Mouse (Mus musculus) liver, embryonic 11.5 days (tissue): ENCODE measurements around the gene Rai1. TPM values are rescaled to one million over a fixed set of nuclear protein-coding genes. Genes with fewer than 3 reads are reported as not detected.

Experiments
- ATAC-seq: fragments of 200-750 bp; cut with Nextera tagmentation; replicated peaks from 2 replicates; pipeline ENCODE4 v1.8.0; 2017; ENCODE audit warnings: moderate number of reproducible peaks, mild to moderate bottlenecking, moderate TSS enrichment, moderate library complexity; ENCODE audit not compliant: low FRiP score
- DNase-seq: peaks from one replicate; pipeline ENCODE4 v3.0.0-alpha.2; 2017; ENCODE audit warnings: low spot score
- H3K27ac ChIP-seq: fragments of 300-500 bp; sonication (generic); 2 replicates; pipeline ENCODE4 v1.5.1; 2014; ENCODE audit warnings: mild to moderate bottlenecking, low read depth, low read length, control low read depth
- H3K27me3 ChIP-seq: fragments of 300-500 bp; sonication (generic); replicated peaks from 2 replicates; pipeline ENCODE4 v1.6.1; 2014; ENCODE audit warnings: low read length, mixed read lengths; ENCODE audit not compliant: control insufficient read depth, insufficient read depth
- H3K36me3 ChIP-seq: fragments of 300-500 bp; sonication (generic); 2 replicates; pipeline ENCODE4 v1.6.1; 2014; ENCODE audit warnings: mild to moderate bottlenecking, low read length, moderate library complexity, mixed read lengths; ENCODE audit not compliant: control insufficient read depth, insufficient read depth
- H3K4me1 ChIP-seq: fragments of 300-500 bp; sonication (generic); replicated peaks from 2 replicates; pipeline ENCODE4 v1.6.1; 2014; ENCODE audit warnings: low read length, mixed read lengths; ENCODE audit not compliant: control insufficient read depth, insufficient read depth
- H3K4me2 ChIP-seq: fragments of 300-500 bp; sonication (generic); 2 replicates; pipeline ENCODE4 v1.6.1; 2014; ENCODE audit warnings: mild to moderate bottlenecking, control low read depth, moderate library complexity
- H3K4me3 ChIP-seq: fragments of 300-500 bp; sonication (generic); 2 replicates; pipeline ENCODE4 v1.5.1; 2014; ENCODE audit warnings: low read depth, low read length, control low read depth
- H3K9ac ChIP-seq: fragments of 300-500 bp; sonication (generic); 2 replicates; pipeline ENCODE4 v1.6.1; 2014; ENCODE audit warnings: low read depth, low read length, control low read depth
- H3K9me3 ChIP-seq: fragments of 300-500 bp; sonication (generic); 2 replicates; pipeline ENCODE4 v1.6.1; 2016; ENCODE audit warnings: low read length, inconsistent platforms, mixed read lengths; ENCODE audit not compliant: control insufficient read depth
- WGBS: fragments of 180-500 bp; shearing (Covaris S2); extraction: QIAGEN DNeasy Blood & Tissue Kit; methylation state at CpG from one replicate; pipeline ENCODE4 v1.1.7; 2014; 5-methylcytosine and 5-hydroxymethylcytosine counted together
- polyA plus RNA-seq: library from polyadenylated mRNA; unstranded; fragments of >200 nt; fragmentation: Nextera tagmentation; extraction: Ambion mirVana; gene quantifications from 2 replicates; pipeline ENCODE4 v1.2.1, GENCODE M21; 2014

Gene Rai1
- 18.6 and 24.2 TPM in 2 replicates for polyA plus RNA-seq

GRCm38 (mm10) chr11:60104810-60105592 is at the start of gene Rai1:
TSS of gene Rai1 (plus strand) at chr11:60105013.
- DNase-seq (peak; percentile 91), ATAC-seq (peak; percentile 79)
- WGBS: under 1% methylated on average over 101 of the region's 105 CpGs
- Histone ChIP-seq H3K4me2 (peak within 1 kb of the TSS; percentile 89), H3K4me1 (peaks cover 48% of the 10 kb centered on the region), H3K9ac (peak within 1 kb of the TSS; percentile 96), H3K4me3 (peak within 1 kb of the TSS; percentile 88), H3K9me3 (no peaks in the 10 kb centered on the region), H3K27ac (peak within 1 kb of the TSS; percentile 97), H3K27me3 (no peaks in the 10 kb centered on the region), H3K36me3 (no peaks in the 10 kb centered on the region)

GRCm38 (mm10) chr11:60056520-60056919 is 48.3 kb upstream of the Rai1 start:
- Histone ChIP-seq H3K27me3 (no peaks in the 10 kb centered on the region; the same call in 1 of the 2 replicates), H3K4me1 (peaks cover 5% of the 10 kb centered on the region), H3K36me3 (no peaks in the 10 kb centered on the region), H3K27ac (no peak overlapping the region), H3K9me3 (no peaks in the 10 kb centered on the region), H3K4me2 (no peak overlapping the region), H3K9ac (no peak overlapping the region), H3K4me3 (no peak overlapping the region)
- DNase-seq: no peak
- 0 out of 2 replicates have a peak, but pooled peaks have one; percentile 51 for ATAC-seq
- 53% methylated on average over 6 of the region's 6 CpGs for WGBS

DNA sequence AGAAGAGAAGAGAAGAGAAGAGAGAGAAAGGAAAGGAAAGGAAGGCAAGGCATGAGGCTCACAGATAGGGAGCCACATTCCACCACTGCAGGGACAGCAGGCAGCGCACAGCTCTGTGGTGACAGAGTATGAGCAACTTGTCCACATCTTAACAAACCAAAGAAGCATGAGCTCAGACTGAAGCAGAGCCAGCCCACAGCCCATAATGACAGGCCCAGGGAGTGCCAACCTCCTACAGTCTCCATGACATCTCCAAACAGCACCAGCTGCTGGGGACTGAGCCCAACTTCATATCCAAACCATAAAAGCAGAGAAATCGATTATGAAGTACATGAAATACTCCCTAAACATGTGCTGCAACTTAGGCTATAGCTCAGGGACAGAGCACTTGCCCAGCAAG is 46.8 kb upstream of the Rai1 start:
- Histone ChIP-seq H3K4me3 (no peak overlapping the region), H3K27me3 (no peaks in the 10 kb centered on the region; the same call in 1 of the 2 replicates), H3K27ac (no peak overlapping the region), H3K4me2 (no peak overlapping the region), H3K9me3 (no peaks in the 10 kb centered on the region), H3K9ac (no peak overlapping the region), H3K4me1 (peaks cover 5% of the 10 kb centered on the region), H3K36me3 (no peaks in the 10 kb centered on the region)
- DNase-seq (no peak), ATAC-seq (no peak)
- WGBS: 72% methylated on average over 2 of the region's 2 CpGs

- WGBS: 68% methylated on average over 10 of the region's 10 CpGs
Measured at GRCm38 (mm10) chr11:60058441-60058840, 46.4 kb upstream of the Rai1 start.

GRCm38 (mm10) chr11:60060026-60060425 is 44.8 kb upstream of the Rai1 start:
- H3K27ac ChIP-seq: no peak overlapping the region
- DNase-seq: no peak
- H3K4me3 ChIP-seq: no peak overlapping the region
- no peaks in the 10 kb centered on the region for H3K27me3 ChIP-seq
- H3K4me1 ChIP-seq: peaks cover 5% of the 10 kb centered on the region
- no peak overlapping the region for H3K4me2 ChIP-seq
- no peaks in the 10 kb centered on the region for H3K9me3 ChIP-seq
- 96% methylated on average over 2 of the region's 2 CpGs for WGBS
- H3K9ac ChIP-seq: no peak overlapping the region
- ATAC-seq: no peak
- no peaks in the 10 kb centered on the region for H3K36me3 ChIP-seq

More at GRCm38 (mm10) chr11:60058441-60058840, 46.4 kb upstream of the Rai1 start:
- Histone ChIP-seq H3K27me3 (no peaks in the 10 kb centered on the region), H3K27ac (no peak overlapping the region), H3K9me3 (no peaks in the 10 kb centered on the region), H3K4me3 (no peak overlapping the region), H3K9ac (no peak overlapping the region), H3K4me1 (peaks cover 5% of the 10 kb centered on the region), H3K36me3 (no peaks in the 10 kb centered on the region), H3K4me2 (no peak overlapping the region)
- ATAC-seq (no peak), DNase-seq (no peak)

GRCm38 (mm10) chr11:60061504-60062006 is 43.3 kb upstream of the Rai1 start:
- Histone ChIP-seq H3K4me2 (no peak overlapping the region), H3K4me1 (peaks cover 5% of the 10 kb centered on the region), H3K27ac (no peak overlapping the region), H3K4me3 (no peak overlapping the region), H3K9ac (no peak overlapping the region), H3K9me3 (no peaks in the 10 kb centered on the region), H3K27me3 (no peaks in the 10 kb centered on the region), H3K36me3 (no peaks in the 10 kb centered on the region)
- ATAC-seq (no peak), DNase-seq (no peak)
- WGBS: 76% methylated on average over 4 of the region's 4 CpGs

DNA sequence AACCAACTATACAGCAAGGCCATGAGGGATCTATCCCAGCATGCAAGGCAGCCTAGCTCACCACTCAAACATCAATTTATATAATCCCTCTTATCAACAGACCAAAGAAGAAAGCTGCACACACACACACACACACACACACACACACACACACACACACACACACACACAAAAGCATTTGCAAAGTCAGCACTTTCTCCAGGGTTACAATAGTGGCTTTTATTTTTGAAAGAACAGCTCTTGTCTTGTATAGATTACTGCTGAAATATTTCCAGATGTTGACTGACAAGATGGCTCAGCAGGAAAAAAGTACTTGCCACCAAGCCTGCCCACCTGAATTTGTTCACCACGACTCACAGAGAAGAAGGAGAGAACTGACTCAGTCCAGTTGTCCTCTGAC is 39.5 kb upstream of the Rai1 start:
- no peak for DNase-seq
- ATAC-seq: no peak
- no peak overlapping the region for H3K4me2 ChIP-seq
- H3K36me3 ChIP-seq: no peaks in the 10 kb centered on the region
- WGBS: 71% methylated on average over 1 of the region's 1 CpGs
- no peaks in the 10 kb centered on the region for H3K27me3 ChIP-seq
- no peaks in the 10 kb centered on the region for H3K4me1 ChIP-seq
- no peak overlapping the region for H3K4me3 ChIP-seq
- H3K27ac ChIP-seq: no peak overlapping the region
- H3K9me3 ChIP-seq: no peaks in the 10 kb centered on the region
- H3K9ac ChIP-seq: no peak overlapping the region

DNA sequence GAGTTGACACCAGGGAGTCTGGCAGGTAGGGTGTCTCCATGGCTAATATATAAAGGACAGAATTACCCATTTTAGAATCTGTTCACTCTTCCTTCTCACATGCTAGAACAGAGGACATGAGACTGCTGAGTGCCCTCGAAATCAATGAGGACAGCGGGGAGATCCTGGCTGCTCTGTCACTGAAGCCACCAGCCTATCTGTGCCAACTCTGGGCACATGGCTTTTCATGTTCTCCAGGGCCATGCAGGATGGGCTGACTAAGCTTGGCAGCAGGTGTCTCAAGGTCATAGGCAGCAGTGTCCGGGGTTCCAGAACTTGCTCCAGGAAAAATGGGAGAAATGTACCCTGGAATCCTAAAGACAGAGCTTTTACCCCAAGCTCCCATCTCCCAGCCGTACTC is 37.2 kb upstream of the Rai1 start:
- no peak for DNase-seq
- H3K4me2 ChIP-seq: no peak overlapping the region
- 0 out of 2 replicates have a peak, but pooled peaks cover 2% of the 10 kb centered on the region for H3K4me1 ChIP-seq
- H3K27ac ChIP-seq: no peak overlapping the region
- no peaks in the 10 kb centered on the region for H3K27me3 ChIP-seq
- ATAC-seq: no peak
- H3K36me3 ChIP-seq: no peaks in the 10 kb centered on the region
- WGBS: 79% methylated on average over 4 of the region's 4 CpGs
- no peak overlapping the region for H3K9ac ChIP-seq
- H3K9me3 ChIP-seq: no peaks in the 10 kb centered on the region
- H3K4me3 ChIP-seq: no peak overlapping the region

- DNase-seq: no peak
- Histone ChIP-seq H3K4me2 (no peak overlapping the region), H3K4me3 (no peak overlapping the region), H3K27ac (no peak overlapping the region), H3K9me3 (no peaks in the 10 kb centered on the region), H3K4me1 (0 out of 2 replicates have a peak, but pooled peaks cover 2% of the 10 kb centered on the region), H3K9ac (no peak overlapping the region), H3K36me3 (no peaks in the 10 kb centered on the region), H3K27me3 (no peaks in the 10 kb centered on the region)
- no peak for ATAC-seq
Measured at GRCm38 (mm10) chr11:60068631-60069030, 36.2 kb upstream of the Rai1 start.
